Mouse (Mus musculus) spleen, postnatal 36 days (tissue): ENCODE results near the gene 4930433I11Rik.
"Not testable (repeated sequence)": the region's sequence is repeated elsewhere in the genome, so short reads cannot be mapped to it uniquely, and the experiment has no call there.

Experiments used
- DNase-seq, 2 experiments: peaks; one replicate each; pipeline ENCODE4 v3.0.0; 2022; ENCODE audit warnings: low spot score in 2 of 2, mixed read lengths in 1 of 2

Gene 4930433I11Rik

DNA sequence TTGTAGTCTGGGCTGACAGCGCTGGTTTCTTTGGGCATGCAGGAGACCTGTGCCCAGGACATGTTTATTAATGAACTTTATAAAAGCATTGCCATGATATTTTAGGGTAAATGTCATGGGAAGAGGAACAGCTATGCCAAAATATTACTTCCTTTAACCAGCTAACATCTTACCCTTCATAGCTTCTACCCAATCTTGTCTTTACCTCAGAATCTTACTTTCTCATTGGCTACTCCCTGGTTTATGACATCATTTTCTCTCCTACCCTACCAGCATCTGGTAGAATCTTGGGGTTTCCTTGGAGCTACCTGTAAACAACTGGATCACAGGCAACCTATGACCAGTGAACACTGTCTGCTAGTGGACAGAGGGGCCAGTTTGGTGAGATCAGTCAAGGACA lies at the start of gene 4930433I11Rik:
Gene 4930433I11Rik, plus strand, starts transcription at position 301 of the 400 bp plus-strand sequence.
- DNase-seq: no peak

DNA sequence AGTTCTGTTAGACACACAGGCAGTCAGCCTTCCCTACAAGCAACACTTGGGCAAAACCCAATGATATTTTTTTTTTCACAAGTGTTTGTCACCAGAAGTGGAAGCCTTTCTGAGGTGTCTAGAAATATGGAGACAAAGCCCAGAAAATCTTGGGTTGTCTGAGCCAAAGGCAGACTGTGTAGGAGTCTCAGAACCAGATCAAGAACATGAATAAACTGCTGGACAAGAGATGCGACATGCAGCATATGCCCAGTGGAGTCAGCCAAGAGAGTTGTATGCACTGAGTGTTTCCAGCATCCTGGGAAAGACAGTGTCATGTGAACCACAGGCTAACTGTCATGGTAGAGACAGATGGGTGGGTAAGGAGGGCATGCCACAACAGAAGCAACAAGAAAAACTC lies 48.0 kb upstream of the 4930433I11Rik start:
- DNase-seq: no peak

DNA sequence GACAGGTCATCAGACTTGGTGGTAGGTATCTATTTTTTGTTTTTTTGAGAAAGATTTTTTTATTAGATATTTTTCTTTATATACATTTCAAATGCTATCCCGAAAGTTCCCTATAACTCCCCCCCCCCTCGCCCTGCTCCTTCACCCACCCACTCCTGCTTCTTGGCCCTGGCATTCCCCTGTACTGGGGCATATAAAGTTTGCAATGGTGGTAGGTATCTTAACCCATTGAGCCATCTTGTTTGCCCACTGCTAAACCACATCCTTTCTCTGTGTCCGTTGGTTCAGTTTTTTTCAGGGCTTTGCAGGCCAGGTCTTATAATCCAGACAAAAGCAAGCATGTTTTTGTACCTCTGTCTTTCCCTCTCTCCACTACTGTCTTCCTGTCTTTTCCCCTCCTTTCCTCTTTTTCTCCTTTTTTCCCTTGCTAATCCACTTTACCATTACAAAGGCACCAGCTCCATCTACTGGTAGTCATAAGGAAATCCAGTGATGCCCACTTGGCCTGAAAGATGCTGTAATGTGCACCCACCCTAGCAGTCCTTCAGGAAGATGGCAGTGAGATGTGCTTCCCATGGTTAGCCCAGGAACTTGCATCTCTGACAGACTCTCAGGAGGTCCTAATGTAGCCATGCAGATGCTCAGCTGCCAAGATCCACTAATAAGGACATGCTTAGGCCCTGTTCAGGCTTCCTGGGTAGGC lies 45.0 kb upstream of the 4930433I11Rik start:
- DNase-seq: no peak

DNA sequence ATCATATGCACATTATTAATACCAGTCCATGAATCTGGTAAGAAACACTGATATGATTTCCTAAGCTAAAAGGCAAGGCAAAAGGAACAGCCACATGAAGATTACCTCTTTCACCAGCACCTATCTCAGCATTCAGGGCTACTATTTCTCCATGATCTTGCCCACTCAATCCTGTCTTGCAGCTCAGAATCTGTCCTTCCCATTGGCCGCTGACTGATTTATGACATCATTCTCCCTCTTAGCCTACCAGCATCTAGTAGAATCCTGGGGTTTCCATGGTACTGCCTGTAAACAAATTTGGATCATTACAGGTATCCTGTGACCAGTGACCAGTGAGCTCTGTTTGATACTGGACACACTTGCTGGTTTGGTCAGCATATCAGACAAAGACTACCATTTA lies 45.1 kb downstream of the 4930433I11Rik start, which contains the start of gene Gm4884:
Gene Gm4884, plus strand, starts transcription at position 301 of the 400 bp plus-strand sequence.
- not testable (repeated sequence) for DNase-seq

DNA sequence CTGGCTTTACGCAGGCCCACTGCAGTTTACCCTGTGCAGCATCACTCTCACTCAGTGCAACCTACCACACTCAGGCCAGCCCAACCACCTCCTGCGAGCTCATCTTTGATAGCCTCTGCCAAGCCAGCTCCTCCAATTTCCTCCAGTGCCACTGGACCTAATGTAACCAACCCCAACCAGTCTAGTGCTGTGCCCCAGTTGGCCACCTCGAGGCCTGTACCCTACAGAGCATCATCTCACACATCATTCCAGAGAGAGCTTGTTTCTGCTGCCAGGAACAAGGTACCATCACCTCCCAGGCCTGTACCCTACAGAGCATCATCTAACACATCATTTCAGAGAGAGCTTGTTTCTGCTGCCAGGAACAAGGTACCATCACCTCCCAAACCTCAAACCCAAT lies 56.7 kb downstream of the 4930433I11Rik start:
- DNase-seq: not testable (repeated sequence)
